Mouse (Mus musculus) CH12.LX (cell line): Measurements from ENCODE around the gene Asnsd1. TPM values are rescaled to one million over a fixed set of nuclear protein-coding genes. Genes with fewer than 3 reads are reported as not detected.
"Not testable (repeated sequence)": the region's sequence is repeated elsewhere in the genome, so short reads cannot be mapped to it uniquely, and the experiment has no call there.

Experiments
- DNase-seq: peaks from one replicate; pipeline ENCODE4 v3.0.0-alpha.2; 2013; ENCODE audit errors: extremely low read depth
- H3K27ac ChIP-seq: 2 replicates; pipeline ENCODE4 v1.5.1; 2012; ENCODE audit warnings: low read depth, mild to moderate bottlenecking, control low read depth, moderate library complexity; ENCODE audit not compliant: insufficient read depth
- H3K27me3 ChIP-seq: replicated peaks from 2 replicates; pipeline ENCODE3; 2012; ENCODE audit warnings: inconsistent platforms
- H3K36me3 ChIP-seq, 2 experiments: replicated peaks in 1 of 2; 2 replicates each; pipeline versions ENCODE3 to v1.6.1; 2012; ENCODE audit warnings: inconsistent platforms in 1 of 2, low read length in 1 of 2, mild to moderate bottlenecking in 1 of 2, mixed read lengths in 1 of 2, moderate library complexity in 1 of 2; ENCODE audit not compliant: control insufficient read depth in 1 of 2, insufficient read depth in 1 of 2
- H3K4me1 ChIP-seq, 2 experiments: 2 replicates each; pipeline ENCODE4 v1.6.1; 2012; ENCODE audit warnings: inconsistent platforms in 1 of 2, moderate library complexity in 1 of 2; ENCODE audit not compliant: insufficient read depth in 2 of 2, control insufficient read depth in 1 of 2
- H3K4me2 ChIP-seq: 2 replicates; pipeline ENCODE4 v1.6.1; 2012; ENCODE audit warnings: low read depth, mild to moderate bottlenecking, control low read depth; ENCODE audit not compliant: poor library complexity, insufficient read depth, severe bottlenecking
- H3K4me3 ChIP-seq, 3 experiments: fragments of 150-350 bp in 1 of 3; sonication (generic) in 1 of 3; replicated peaks in 1 of 3; 2 replicates each; pipeline versions ENCODE3 to v1.5.1; 2011 to 2012; ENCODE audit warnings: low read depth in 2 of 3, low read length in 2 of 3, mild to moderate bottlenecking in 2 of 3, moderate library complexity in 2 of 3, control low read depth in 1 of 3, improper control_type of control experiment in 1 of 3, inconsistent platforms in 1 of 3, mixed read lengths in 1 of 3; ENCODE audit not compliant: poor library complexity in 1 of 3
- H3K79me2 ChIP-seq: replicated peaks from 2 replicates; pipeline ENCODE4 v1.6.1; 2012; ENCODE audit warnings: mild to moderate bottlenecking, moderate library complexity; ENCODE audit not compliant: control insufficient read depth, poor library complexity, insufficient read depth, severe bottlenecking; ENCODE audit errors: extremely low read depth
- H3K9ac ChIP-seq: 2 replicates; pipeline ENCODE4 v1.6.1; 2012; ENCODE audit warnings: low read depth, mild to moderate bottlenecking, control low read depth, moderate library complexity; ENCODE audit not compliant: insufficient read depth
- H3K9me3 ChIP-seq: replicated peaks from 2 replicates; pipeline ENCODE3; 2012; ENCODE audit warnings: low read length, inconsistent platforms, mixed read lengths
- CTCF ChIP-seq, 2 experiments: IDR thresholded peaks in 1 of 2; conservative IDR thresholded peaks in 1 of 2; 2 replicates each; pipeline ENCODE4 v1.5.1; 2011 to 2012; ENCODE audit warnings: low read depth in 2 of 2, low read length in 2 of 2, improper control_type of control experiment in 1 of 2, inconsistent platforms in 1 of 2, mild to moderate bottlenecking in 1 of 2, moderate library complexity in 1 of 2
- E2F4 ChIP-seq: IDR thresholded peaks from 2 replicates; pipeline ENCODE4 v1.6.1; 2011; ENCODE audit warnings: low read depth, low read length, improper control_type of control experiment; ENCODE audit not compliant: insufficient replicate concordance
- GABPA ChIP-seq: IDR thresholded peaks from 2 replicates; pipeline ENCODE4 v1.6.1; 2012; ENCODE audit warnings: low read depth, low read length, improper control_type of control experiment, inconsistent platforms; ENCODE audit not compliant: insufficient replicate concordance
- HCFC1 ChIP-seq: IDR thresholded peaks from 2 replicates; pipeline ENCODE4 v1.6.1; 2012; ENCODE audit warnings: low read depth, mild to moderate bottlenecking, inconsistent platforms, low read length, improper control_type of control experiment
- MEF2A ChIP-seq: IDR thresholded peaks from 2 replicates; pipeline ENCODE4 v1.6.1; 2014; ENCODE audit warnings: low read depth, mild to moderate bottlenecking, inconsistent platforms, low read length, improper control_type of control experiment, borderline replicate concordance
- MYC ChIP-seq: IDR thresholded peaks from 2 replicates; pipeline ENCODE4 v1.6.1; 2011; ENCODE audit warnings: low read depth, mild to moderate bottlenecking, improper control_type of control experiment, low read length
- POLR2A ChIP-seq: IDR thresholded peaks from 2 replicates; pipeline ENCODE4 v1.6.1; 2011; ENCODE audit warnings: low read depth, mild to moderate bottlenecking, improper control_type of control experiment, low read length
- RAD21 ChIP-seq: IDR thresholded peaks from 2 replicates; pipeline ENCODE4 v1.6.1; 2011; ENCODE audit warnings: low read depth, mild to moderate bottlenecking, low read length, improper control_type of control experiment, moderate library complexity
- SMC3 ChIP-seq: IDR thresholded peaks from 2 replicates; pipeline ENCODE4 v1.6.1; 2011; ENCODE audit warnings: low read depth, low read length, improper control_type of control experiment
- USF1 ChIP-seq: IDR thresholded peaks from 2 replicates; pipeline ENCODE4 v1.6.1; 2014; ENCODE audit warnings: low read depth, mild to moderate bottlenecking, inconsistent platforms, low read length, improper control_type of control experiment
- USF2 ChIP-seq: conservative IDR thresholded peaks from 2 replicates; pipeline ENCODE4 v1.6.1; 2011; ENCODE audit warnings: low read depth, low read length, improper control_type of control experiment
- ZKSCAN1 ChIP-seq: IDR thresholded peaks from 2 replicates; pipeline ENCODE4 v1.6.1; 2012; ENCODE audit warnings: low read depth, inconsistent platforms, low read length, improper control_type of control experiment, borderline replicate concordance
- ZNF384 ChIP-seq: IDR thresholded peaks from 2 replicates; pipeline ENCODE4 v1.6.1; 2012; ENCODE audit warnings: low read depth, low read length, improper control_type of control experiment, inconsistent platforms
- dilution Hi-C: fragments of 300-500 bp; cut with MboI; formaldehyde crosslinking; loops from 2 replicates; pipeline ENCODE4 v1.14.3; 2020; ENCODE audit warnings: low sequenced_read_pairs; ENCODE audit not compliant: extremely low pct_unique_long_range_greater_than_20kb, extremely low pct_ligation_motif_present
- in situ Hi-C: fragments of 300-500 bp; cut with MboI; formaldehyde crosslinking; loops from 3 replicates; pipeline ENCODE4 v1.14.3; 2019; ENCODE audit warnings: low sequenced_read_pairs, low pct_ligation_motif_present, low pct_unique_long_range_greater_than_20kb, mixed read lengths
- polyA plus RNA-seq: library from polyadenylated mRNA; unstranded; fragments of >175 nt; gene quantifications from 2 replicates; pipeline ENCODE4 v1.2.1, GENCODE M21; 2012; ENCODE audit warnings: low read depth; ENCODE audit not compliant: insufficient read length
- total RNA-seq, 2 experiments: library from RNA; depleted of rRNA; stranded (reverse); fragments of 300-350 nt in 1 of 2; fragments of >200 nt in 1 of 2; gene quantifications; 2 replicates each; pipeline ENCODE4 v1.2.3; 2012 to 2014

Gene Asnsd1
- total and polyA plus RNA-seq, 3 experiments = 81.0 to 165 (median 135) TPM

GRCm38 (mm10) chr1:53358988-53359387 lies 6.4 kb upstream of the Asnsd1 start:
- no peak overlapping the region for H3K9ac ChIP-seq
- no peak for DNase-seq
- in situ Hi-C loops (no loop called here), dilution Hi-C loops (no loop called here)
- H3K4me2 ChIP-seq = no peak overlapping the region
- H3K9me3 ChIP-seq = no peaks in the 10 kb centered on the region
- no peak overlapping the region for H3K4me3 ChIP-seq
- H3K36me3 ChIP-seq = no peaks in the 10 kb centered on the region
- TF ChIP-seq MYC = no peak
- no peak for TF ChIP-seq HCFC1
- TF ChIP-seq MEF2A = no peak
- no peak for TF ChIP-seq ZNF384
- no peaks in the 10 kb centered on the region for H3K79me2 ChIP-seq
- no peaks in the 10 kb centered on the region for H3K27me3 ChIP-seq
- no peaks in the 10 kb centered on the region for H3K4me1 ChIP-seq
- H3K27ac ChIP-seq = no peak overlapping the region

DNA sequence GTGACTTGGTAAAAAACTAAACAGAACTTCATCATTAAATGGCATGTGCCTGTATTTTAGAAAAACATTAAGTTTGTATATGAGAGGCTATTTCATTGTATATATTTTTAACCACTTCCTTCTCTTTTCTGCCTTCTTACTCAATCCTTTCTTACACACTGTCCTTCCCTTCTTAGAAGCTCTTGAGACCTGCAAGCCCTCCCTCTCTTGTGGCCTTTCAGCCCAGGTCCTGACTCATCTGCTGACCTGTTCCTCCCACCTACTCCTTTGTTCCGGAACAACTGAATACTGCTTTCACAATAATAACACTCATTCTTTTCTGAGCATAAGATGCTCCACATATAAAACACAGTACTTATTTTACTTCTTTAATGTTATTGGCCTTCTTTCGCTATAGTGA lies 11.5 kb downstream of the Asnsd1 start:
- Histone ChIP-seq H3K27me3 (no peaks in the 10 kb centered on the region), H3K4me2 (no peak overlapping the region), H3K36me3 (peaks cover 11 to 32% of the 10 kb centered on the region in 2 experiments), H3K79me2 (no peaks in the 10 kb centered on the region), H3K4me3 (no peak overlapping the region), H3K4me1 (no peaks in the 10 kb centered on the region), H3K27ac (no peak overlapping the region), H3K9ac (no peak overlapping the region), H3K9me3 (no peaks in the 10 kb centered on the region)
- in situ Hi-C loops (no loop called here), dilution Hi-C loops (no loop called here)
- no peak for TF ChIP-seq POLR2A
- TF ChIP-seq ZNF384 = no peak
- no peak for TF ChIP-seq RAD21
- no peak for DNase-seq

GRCm38 (mm10) chr1:53337403-53337802 lies 15.1 kb downstream of the Asnsd1 start:
- H3K4me2 ChIP-seq, H3K27me3 ChIP-seq, H3K9ac ChIP-seq, DNase-seq, dilution Hi-C loops, in situ Hi-C loops, H3K4me3 ChIP-seq, H3K9me3 ChIP-seq, H3K4me1 ChIP-seq, H3K79me2 ChIP-seq, H3K36me3 ChIP-seq, H3K27ac ChIP-seq: not testable (repeated sequence)

- no peak for DNase-seq
- dilution Hi-C loops (no loop called here), in situ Hi-C loops (no loop called here)
- H3K4me1 ChIP-seq = no peaks in the 10 kb centered on the region
- no peak overlapping the region for H3K4me3 ChIP-seq
- H3K9me3 ChIP-seq = no peaks in the 10 kb centered on the region
- no peak overlapping the region for H3K9ac ChIP-seq
- no peaks in the 10 kb centered on the region for H3K79me2 ChIP-seq
- no peaks in the 10 kb centered on the region for H3K27me3 ChIP-seq
- H3K27ac ChIP-seq = no peak overlapping the region
- no peak overlapping the region for H3K4me2 ChIP-seq
- no peaks in the 10 kb centered on the region for H3K36me3 ChIP-seq
- no peak for TF ChIP-seq USF2
- no peak for TF ChIP-seq USF1
- no peak for TF ChIP-seq GABPA
- TF ChIP-seq ZKSCAN1 = no peak
- no peak for TF ChIP-seq MYC
- no peak for TF ChIP-seq SMC3
- TF ChIP-seq CTCF (conservative IDR thresholded peaks at IDR 0.05 in 1 of 2, IDR thresholded peaks at IDR 0.05 in 1 of 2; ENCODE audit: low read depth in 2 of 2, low read length in 2 of 2) = no peak
- TF ChIP-seq E2F4 = no peak
- TF ChIP-seq, all 38 proteins: peak for 0
Observed at GRCm38 (mm10) chr1:53335465-53335864, 17.1 kb downstream of the Asnsd1 start.

GRCm38 (mm10) chr1:53333527-53333926 lies 19.0 kb downstream of the Asnsd1 start:
- in situ Hi-C loops = not testable (repeated sequence)

More at GRCm38 (mm10) chr1:53333527-53333926, 19.0 kb downstream of the Asnsd1 start:
- H3K36me3 ChIP-seq, H3K4me2 ChIP-seq, dilution Hi-C loops, H3K79me2 ChIP-seq, H3K4me3 ChIP-seq, DNase-seq, H3K27ac ChIP-seq, H3K4me1 ChIP-seq, H3K9ac ChIP-seq, H3K9me3 ChIP-seq, H3K27me3 ChIP-seq: not testable (repeated sequence)
